Mouse (Mus musculus) cerebellum, postnatal 25 days (tissue): ENCODE measurements at regions not wholly inside any gene's neighbourhood (a gene's known extent, or its start where the extent isn't known, plus 50 kb on each side); places are given as distances from the start of the nearest gene placed in this dataset.
"Not testable (repeated sequence)": the region's sequence is repeated elsewhere in the genome, so short reads cannot be mapped to it uniquely, and the experiment has no call there.

ENCODE experiments used
- DNase-seq, 2 experiments: peaks; one replicate each; pipeline ENCODE4 v3.0.0; 2021; ENCODE audit warnings: mixed read lengths in 2 of 2

DNA sequence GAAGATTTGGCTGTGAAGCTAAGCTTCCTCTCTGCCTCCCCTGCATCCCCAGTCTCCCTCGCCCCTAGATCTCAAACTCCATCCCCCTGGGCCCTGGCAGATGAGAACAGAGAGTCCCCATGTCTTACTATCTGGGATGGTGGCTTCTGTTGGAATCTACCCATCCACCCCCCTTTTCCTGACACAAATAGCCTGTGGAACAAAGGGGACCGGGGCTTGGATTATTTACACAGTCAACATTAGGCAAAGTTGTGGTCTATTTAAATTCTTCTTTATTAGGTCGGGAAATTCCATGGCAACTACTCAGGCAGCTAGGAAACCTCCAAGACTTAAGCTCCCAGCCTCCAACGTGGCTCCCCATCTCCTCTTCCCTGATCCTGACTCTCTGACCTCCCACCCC is 279.9 kb downstream of the Cyp26b1 start:
- DNase-seq, result no peak

DNA sequence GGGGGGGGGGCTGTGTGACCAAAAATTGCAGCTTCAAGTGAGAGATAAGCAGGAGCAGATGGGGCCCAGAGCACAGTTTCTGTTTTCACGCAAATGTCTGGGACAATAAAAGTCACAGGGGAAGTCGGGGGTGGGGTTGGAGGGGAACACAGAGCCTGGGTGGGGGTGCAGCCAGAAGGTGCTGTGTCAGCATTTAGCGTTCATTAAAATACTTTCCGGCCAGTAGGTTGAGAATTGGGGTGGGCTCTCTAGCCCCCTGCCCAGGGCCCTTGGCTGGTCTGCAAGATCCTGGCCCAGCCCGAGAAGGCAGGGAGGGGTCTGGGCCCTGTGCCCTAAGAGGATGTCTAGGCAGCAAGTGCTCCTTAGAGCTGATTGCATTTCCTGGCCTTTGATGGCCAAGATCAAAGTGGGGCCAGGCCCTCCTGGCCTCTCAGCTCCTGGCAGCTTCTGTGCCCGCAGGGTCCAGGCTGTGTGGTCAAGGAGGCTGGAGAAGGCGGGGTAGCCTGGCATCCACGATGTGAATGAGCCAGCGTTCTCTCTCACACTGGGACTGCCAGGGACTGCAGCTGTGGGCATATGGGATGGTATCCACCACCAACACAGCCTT is 283.0 kb downstream of the Cyp26b1 start:
- DNase-seq, result no peak

GRCm38 (mm10) chr6:84307556-84307955 is 286.2 kb downstream of the Cyp26b1 start:
- DNase-seq, result no peak

DNA sequence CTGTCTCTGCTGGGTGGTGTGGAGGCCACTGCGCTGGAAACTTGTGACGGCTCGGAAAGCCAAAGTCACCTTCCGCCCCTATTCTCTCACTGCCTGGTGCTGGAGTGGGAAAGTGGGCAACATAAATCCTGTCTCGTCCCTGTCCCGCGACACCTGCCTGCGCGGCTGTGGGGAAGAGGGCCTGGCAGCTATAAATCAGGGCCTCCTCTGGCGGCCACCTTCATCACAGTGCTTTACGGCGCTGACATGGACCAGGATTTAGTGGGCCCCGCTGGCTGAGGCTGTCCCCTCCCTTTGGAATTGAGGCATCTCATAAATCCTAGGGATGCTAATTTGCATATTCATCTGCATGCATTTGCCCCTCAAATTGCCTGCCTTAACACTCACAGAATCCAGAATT is 287.1 kb downstream of the Cyp26b1 start:
- no peak for DNase-seq

DNA sequence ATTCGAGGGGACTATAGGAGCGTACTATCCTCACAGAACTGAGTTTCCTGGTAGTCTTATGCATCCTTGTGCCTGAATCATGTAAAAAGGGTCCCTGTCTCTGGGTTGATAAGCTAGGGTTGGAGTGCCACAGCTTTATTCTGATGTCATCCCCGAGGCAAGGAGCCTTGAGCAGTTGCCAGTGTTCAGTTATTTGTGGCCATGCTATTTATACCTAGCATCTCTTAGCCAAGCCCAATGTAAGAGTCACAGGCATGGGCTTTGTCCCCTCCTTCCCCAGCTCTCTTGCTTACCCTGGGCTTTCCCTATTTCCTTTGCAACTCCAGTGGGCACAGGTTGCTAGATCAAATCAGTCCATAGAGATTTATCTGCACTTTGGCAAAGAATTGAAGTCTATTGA is 288.6 kb downstream of the Cyp26b1 start:
- peak in 1 of 2 experiments; percentile 55 for DNase-seq

GRCm38 (mm10) chr6:84302916-84303315 is 290.8 kb downstream of the Cyp26b1 start:
- DNase-seq, result not testable (repeated sequence)

- DNase-seq, result no peak
These were observed 291.5 kb downstream of the Dysf start for GRCm38 (mm10) chr6:84299936-84300335.

DNA sequence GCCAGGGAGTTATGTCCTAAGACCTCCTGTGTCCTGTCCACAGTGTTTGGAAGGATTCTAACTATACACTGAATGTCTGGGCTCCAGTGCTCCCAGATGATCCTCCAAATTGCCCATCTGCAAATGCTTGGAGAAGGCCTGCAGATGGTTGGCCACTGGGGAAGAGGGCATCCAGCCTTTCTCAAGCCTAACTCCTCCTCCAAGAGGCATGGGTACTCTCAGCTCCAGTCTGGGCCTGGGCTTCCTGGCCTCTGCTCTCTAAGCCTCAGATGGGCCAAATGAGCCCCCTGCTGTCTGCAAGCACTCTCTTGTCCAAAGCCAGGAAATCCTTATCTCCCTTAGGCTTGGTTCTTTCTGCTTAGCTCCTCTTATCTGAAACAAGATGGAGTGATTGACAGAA is 290.8 kb downstream of the Dysf start:
- no peak for DNase-seq

GRCm38 (mm10) chr6:84273907-84274306 is 265.5 kb downstream of the Dysf start:
- DNase-seq, result not testable (repeated sequence)

DNA sequence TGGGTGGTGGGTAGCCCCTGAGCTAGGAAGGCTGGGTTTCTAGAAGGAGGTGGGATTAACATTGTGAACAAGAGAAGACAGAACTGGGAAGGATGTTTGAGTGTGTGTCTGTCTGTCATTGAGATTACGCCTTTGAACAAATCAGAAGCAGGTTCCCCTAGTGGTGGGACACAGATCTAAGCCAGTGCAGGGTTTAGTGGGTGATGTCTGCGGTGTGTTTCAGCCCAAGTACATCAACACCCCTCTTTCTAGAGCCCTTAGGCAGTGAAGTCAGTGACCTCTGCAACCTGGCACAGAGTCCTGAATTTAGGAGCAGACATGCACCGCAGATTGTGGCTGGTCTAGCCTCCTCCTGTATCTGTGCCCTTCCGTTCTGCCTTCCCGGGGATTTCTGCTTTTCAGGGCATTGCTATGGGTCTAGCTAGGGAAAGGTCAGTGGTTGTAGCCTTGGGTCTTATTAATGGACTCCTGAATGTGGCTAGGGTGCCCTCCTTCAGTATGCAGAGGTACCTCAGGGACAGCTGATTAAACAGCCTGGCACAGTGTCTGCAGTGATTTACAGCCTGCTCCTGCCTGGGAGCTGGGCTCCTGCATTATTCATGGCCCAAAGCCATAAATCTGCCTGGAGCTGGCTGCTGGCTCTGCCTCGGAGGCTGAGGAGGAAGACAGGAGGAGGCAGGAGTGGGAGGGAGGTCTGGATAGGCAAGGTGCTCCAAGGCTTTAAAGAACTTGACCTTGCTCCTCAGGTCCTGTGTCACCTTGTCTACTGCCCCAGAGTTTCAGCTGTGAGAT is 264.3 kb downstream of the Dysf start:
- peak; percentile 31 to 51 for DNase-seq

DNA sequence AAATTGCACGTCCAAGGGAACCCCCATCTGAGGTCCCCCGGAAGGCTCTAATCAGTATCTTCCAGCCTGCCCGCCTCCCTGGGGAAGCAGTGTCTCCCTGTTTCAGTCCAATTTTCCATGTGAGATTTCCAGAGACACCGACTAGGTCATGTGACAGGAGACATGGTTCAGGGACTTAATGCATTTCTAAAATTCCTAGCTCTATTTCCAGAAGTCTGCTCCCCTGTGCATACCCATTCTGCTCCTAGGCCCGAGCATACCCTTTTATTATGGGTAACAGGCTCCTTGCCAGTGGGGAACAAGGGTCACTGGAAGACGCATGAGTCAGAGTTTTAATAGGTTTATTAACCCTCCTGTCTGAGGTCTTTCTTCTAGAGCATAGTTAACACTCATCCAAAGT is 263.6 kb downstream of the Dysf start:
- DNase-seq, result no peak

DNA sequence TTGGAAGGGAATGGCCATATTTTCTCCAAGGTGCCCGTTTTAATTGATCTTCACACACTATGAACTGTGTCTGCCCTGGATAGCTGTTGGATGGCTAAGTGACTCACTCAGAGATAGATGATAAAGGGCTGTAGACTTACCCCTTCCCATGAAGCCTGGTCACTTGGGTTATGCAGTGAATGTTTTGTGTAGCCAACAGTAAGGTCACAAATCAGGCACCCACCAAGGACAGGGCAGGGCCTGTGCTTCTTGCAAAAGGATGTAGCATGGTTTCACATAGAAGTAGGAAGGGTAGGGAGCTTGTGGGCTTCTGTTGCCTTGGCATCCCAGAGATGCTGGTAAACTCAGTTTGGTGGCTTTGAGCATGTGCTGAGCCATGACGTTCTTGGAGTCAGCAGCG is 263.1 kb downstream of the Dysf start:
- DNase-seq, result no peak

GRCm38 (mm10) chr6:84270518-84271165 is 262.3 kb downstream of the Dysf start:
- no peak for DNase-seq

DNA sequence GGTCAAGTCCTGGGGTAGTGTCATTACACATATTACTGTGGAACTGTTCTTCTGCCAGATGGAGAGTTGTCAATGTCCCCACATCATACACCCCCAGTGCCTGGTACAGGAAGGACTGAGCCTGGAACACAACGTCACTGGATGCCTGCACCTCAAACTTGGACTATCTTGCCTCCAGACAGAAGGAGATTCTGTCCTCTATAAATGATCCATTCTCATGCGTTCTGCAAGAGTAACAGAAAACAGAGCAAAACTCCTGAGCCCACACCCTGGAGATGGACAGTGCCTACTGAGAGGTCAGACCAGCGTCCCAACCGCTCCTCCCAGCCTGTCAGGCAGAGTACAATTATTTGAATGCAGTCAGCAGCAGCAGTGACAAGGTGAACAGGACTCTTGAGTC is 261.1 kb downstream of the Dysf start:
- no peak for DNase-seq

DNA sequence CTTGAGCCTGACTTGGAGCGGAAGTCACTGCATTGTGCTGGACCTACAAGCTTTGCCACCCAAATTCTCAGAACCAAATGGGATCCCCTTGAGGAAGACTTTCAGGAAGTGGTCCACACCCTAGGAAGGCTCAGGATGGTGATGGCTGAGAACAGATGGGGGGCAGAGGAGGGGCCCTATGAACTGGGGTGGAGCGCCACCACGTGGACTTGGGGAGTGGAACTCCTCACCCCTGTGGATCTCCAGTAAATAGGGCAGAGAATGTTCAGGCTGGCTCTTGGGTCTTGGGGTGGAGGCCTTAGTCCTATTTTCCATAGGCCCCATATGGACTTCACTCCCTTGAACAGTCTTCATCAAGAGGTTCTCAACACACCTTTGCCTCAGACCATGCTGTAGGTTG is 260.6 kb downstream of the Dysf start:
- no peak for DNase-seq

DNA sequence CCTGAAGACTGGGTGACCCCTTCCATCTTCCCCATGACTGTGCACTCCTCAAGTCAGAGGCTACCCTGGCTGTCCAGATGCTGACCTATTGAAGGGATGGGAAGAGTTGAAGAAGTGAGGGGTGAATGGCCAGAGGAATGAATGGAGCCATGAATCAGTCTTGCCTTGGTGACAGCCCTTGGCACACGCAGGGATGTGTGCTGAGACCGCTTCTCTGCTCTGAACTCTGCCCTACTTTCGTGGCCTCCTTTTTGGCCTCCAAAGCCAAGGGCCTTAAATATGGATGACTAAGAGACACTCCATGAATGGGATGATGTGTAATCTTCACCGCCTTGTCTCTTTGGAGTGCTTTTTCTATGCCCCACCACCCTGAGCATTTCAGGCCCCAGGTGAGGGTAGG is 259.7 kb downstream of the Dysf start:
- no peak for DNase-seq

GRCm38 (mm10) chr6:84267526-84267925 is 259.1 kb downstream of the Dysf start:
- no peak for DNase-seq

DNA sequence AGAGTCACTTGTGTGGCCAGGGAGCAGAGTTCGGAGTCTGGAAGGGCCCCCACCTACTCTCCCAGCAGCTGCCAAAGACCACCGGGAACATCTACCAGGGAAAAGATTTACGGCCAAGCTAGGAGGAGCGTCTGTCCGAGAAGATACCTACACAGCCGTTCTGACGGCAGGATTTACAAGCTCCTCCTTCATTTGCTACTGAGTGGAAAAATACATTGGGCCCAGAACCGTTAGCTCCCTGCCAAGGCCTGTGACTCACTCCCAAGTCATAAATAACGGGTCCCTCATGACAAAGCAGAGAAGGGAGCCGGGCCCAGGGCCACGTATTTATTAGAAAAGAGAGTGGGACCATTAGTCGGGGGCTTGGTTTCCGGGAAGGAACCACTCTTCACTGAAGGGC is 258.3 kb downstream of the Dysf start:
- DNase-seq, result peak; percentile 47 to 65

- DNase-seq, result peak; percentile 18 to 32
These were observed 256.3 kb downstream of the Dysf start for GRCm38 (mm10) chr6:84264681-84265080.

DNA sequence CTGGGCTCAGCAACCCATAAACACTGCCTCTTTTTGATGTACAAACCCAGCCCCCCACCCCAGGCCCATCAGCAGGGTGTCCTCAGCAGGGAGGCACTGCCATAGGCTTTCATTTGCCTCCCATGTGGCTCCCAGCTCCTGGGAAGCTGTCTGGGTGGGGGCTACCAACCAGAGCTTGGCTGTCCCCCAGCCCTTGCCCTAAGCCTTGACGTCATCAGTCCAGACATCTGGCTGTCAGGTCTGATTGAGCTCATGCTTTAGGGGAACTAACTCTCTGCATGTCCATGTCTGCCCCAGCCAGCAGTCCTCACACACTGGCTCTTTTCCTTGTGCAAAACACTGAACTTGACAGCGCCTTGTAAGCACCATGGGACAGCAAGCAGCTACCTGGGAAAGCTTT is 255.3 kb downstream of the Dysf start:
- DNase-seq, result no peak

- DNase-seq, result no peak
These were observed 254.4 kb downstream of the Dysf start for GRCm38 (mm10) chr6:84262766-84263165.

- DNase-seq, result no peak
These were observed 253.1 kb downstream of the Dysf start for GRCm38 (mm10) chr6:84261483-84261882.
